Mouse (Mus musculus): Measurements from ENCODE around the gene Eps8.

DNA sequence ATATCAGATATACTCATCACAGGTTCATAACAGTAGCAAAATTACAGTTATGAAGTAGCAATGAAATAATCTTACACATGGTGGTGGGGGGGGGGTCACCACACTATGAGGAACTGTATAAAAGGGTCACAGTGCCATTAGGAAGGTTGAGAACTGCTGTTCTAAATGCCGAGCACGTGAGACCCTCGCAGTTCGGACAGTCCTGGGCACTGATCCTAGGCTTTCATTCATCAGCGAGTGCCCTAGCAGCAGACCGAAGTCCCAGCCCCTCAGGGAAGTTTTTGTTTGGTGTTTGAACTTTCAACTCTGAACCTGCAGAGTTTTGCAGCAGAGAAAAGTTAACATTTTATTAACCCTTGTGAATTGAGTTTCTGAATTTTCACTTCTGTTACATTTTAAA, 2.5 kb upstream of the Eps8 start:
- no peak for TF ChIP-seq CTCF (IDR thresholded peaks at IDR 0.05; ENCODE audit: extremely low read depth, insufficient read depth, low read length)
- no peak for TF ChIP-seq POLR2A (IDR thresholded peaks at IDR 0.05; ENCODE audit: extremely low read depth, insufficient read depth, low read length)

Data from cortical plate, adult 2 months (tissue).